Mouse (Mus musculus) embryo, embryonic 9.5 days (tissue): ENCODE results near the gene Mcur1.

Source experiments
- DNase-seq: peaks from one replicate; pipeline ENCODE4 v3.0.0-alpha.2; 2017; ENCODE audit errors: extremely low spot score

The Mcur1 gene

GRCm38 (mm10) chr13:43565346-43565745 is 5.4 kb upstream of the Mcur1 start:
- DNase-seq = peak; percentile 83

GRCm38 (mm10) chr13:43564733-43565132 is 4.7 kb upstream of the Mcur1 start:
- DNase-seq = no peak

GRCm38 (mm10) chr13:43562726-43563125 is 2.7 kb upstream of the Mcur1 start:
- DNase-seq = no peak

GRCm38 (mm10) chr13:43560458-43561411 is 744 bp upstream of the Mcur1 start:
- DNase-seq = peak; percentile 37

- no peak for DNase-seq
Measured at GRCm38 (mm10) chr13:43558959-43559358, 1.0 kb downstream of the Mcur1 start.

- DNase-seq = no peak
Measured at GRCm38 (mm10) chr13:43558357-43558756, 1.6 kb downstream of the Mcur1 start.

GRCm38 (mm10) chr13:43556913-43557542 is 3.0 kb downstream of the Mcur1 start:
- no peak for DNase-seq

GRCm38 (mm10) chr13:43555321-43555720 is 4.7 kb downstream of the Mcur1 start:
- DNase-seq = no peak

- no peak for DNase-seq
Measured at GRCm38 (mm10) chr13:43554827-43555226, 5.2 kb downstream of the Mcur1 start.

- no peak for DNase-seq
Measured at GRCm38 (mm10) chr13:43550676-43551075, 9.3 kb downstream of the Mcur1 start.

GRCm38 (mm10) chr13:43549870-43550269 is 10.1 kb downstream of the Mcur1 start:
- no peak for DNase-seq

- DNase-seq = no peak
Measured at GRCm38 (mm10) chr13:43549078-43549698, 10.8 kb downstream of the Mcur1 start.

GRCm38 (mm10) chr13:43548617-43549016 is 11.4 kb downstream of the Mcur1 start:
- no peak for DNase-seq

- DNase-seq = peak; percentile 72
Measured at GRCm38 (mm10) chr13:43546861-43547260, 13.1 kb downstream of the Mcur1 start.

- no peak for DNase-seq
Measured at GRCm38 (mm10) chr13:43540205-43540815, 19.7 kb downstream of the Mcur1 start.

- no peak for DNase-seq
Measured at GRCm38 (mm10) chr13:43539409-43539808, 20.6 kb downstream of the Mcur1 start.

- no peak for DNase-seq
Measured at GRCm38 (mm10) chr13:43537854-43538253, 22.1 kb downstream of the Mcur1 start.

GRCm38 (mm10) chr13:43534015-43534414 is 26.0 kb downstream of the Mcur1 start:
- no peak for DNase-seq

- DNase-seq = peak; percentile 70
Measured at GRCm38 (mm10) chr13:43530832-43531693, 28.9 kb downstream of the Mcur1 start.

GRCm38 (mm10) chr13:43530129-43530831 is 29.7 kb downstream of the Mcur1 start:
- DNase-seq = peak; percentile 19
